Mouse (Mus musculus): Measurements from ENCODE around the gene Myh6. TPM values are rescaled to one million over a fixed set of nuclear protein-coding genes. Genes with fewer than 3 reads are reported as not detected.
"Not testable (repeated sequence)": the region's sequence is repeated elsewhere in the genome, so short reads cannot be mapped to it uniquely, and the experiment has no call there.

Gene Myh6
- polyA plus RNA-seq, 1 experiment from 2014 or later, result 0.99 TPM

DNA sequence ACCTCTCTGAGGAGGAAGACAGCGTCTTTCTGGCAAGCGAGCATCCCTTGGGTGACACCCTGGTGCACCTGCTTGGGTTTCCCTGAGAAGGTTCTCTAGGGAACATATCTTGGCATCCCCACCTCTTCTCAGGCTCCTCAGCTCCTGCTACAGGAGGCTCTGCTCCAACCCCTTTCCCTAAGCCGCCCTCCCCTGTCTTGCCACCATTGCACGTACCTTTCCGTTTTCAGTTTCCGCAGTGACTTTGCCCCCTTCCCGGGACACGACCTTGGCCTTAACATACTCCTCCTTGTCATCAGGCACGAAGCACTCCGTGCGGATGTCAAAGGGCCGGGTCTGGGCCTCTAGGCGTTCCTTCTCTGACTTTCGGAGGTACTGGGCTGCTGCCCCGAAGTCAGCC, 1.7 kb downstream of the Myh6 start:
- WGBS, result 88% methylated on average over 15 of the region's 15 CpGs
- Histone ChIP-seq H3K4me1 (no peaks in the 10 kb centered on the region), H3K36me3 (no peaks in the 10 kb centered on the region), H3K9ac (replicated peaks) (no peak overlapping the region), H3K27ac (replicated peaks) (no peak overlapping the region), H3K27me3 (no peaks in the 10 kb centered on the region), H3K9me3 (no peaks in the 10 kb centered on the region), H3K4me3 (no peak overlapping the region), H3K4me2 (replicated peaks) (no peak overlapping the region)
- no peak for ATAC-seq (ENCODE audit: low FRiP score, low read depth)

- 87% methylated on average over 11 of the region's 11 CpGs for WGBS
- Histone ChIP-seq H3K36me3 (no peaks in the 10 kb centered on the region), H3K9ac (replicated peaks) (no peak overlapping the region), H3K27me3 (no peaks in the 10 kb centered on the region), H3K4me1 (no peaks in the 10 kb centered on the region), H3K27ac (replicated peaks) (no peak overlapping the region), H3K4me3 (no peak overlapping the region), H3K4me2 (replicated peaks) (no peak overlapping the region), H3K9me3 (no peaks in the 10 kb centered on the region)
- no peak for ATAC-seq (ENCODE audit: low FRiP score, low read depth)
Observed at GRCm38 (mm10) chr14:54963727-54964126, 3.0 kb downstream of the Myh6 start.

- no peaks in the 10 kb centered on the region for H3K4me1 ChIP-seq
- WGBS, result 85% methylated on average over 7 of the region's 7 CpGs
- H3K36me3 ChIP-seq, result no peaks in the 10 kb centered on the region
- no peak overlapping the region for H3K4me2 ChIP-seq (replicated peaks)
- no peak overlapping the region for H3K9ac ChIP-seq (replicated peaks)
- no peak overlapping the region for H3K4me3 ChIP-seq
- no peaks in the 10 kb centered on the region for H3K27me3 ChIP-seq
- H3K9me3 ChIP-seq, result no peaks in the 10 kb centered on the region
- no peak overlapping the region for H3K27ac ChIP-seq (replicated peaks)
- no peak for ATAC-seq (ENCODE audit: low FRiP score, low read depth)
Observed at GRCm38 (mm10) chr14:54962714-54963113, 4.0 kb downstream of the Myh6 start.

GRCm38 (mm10) chr14:54961487-54961886, 5.2 kb downstream of the Myh6 start:
- Histone ChIP-seq H3K9ac (replicated peaks) (no peak overlapping the region), H3K9me3 (no peaks in the 10 kb centered on the region), H3K4me1 (no peaks in the 10 kb centered on the region), H3K4me3 (no peak overlapping the region), H3K4me2 (replicated peaks) (no peak overlapping the region), H3K27ac (replicated peaks) (no peak overlapping the region), H3K27me3 (no peaks in the 10 kb centered on the region), H3K36me3 (no peaks in the 10 kb centered on the region)
- WGBS, result 81% methylated on average over 5 of the region's 5 CpGs
- no peak for ATAC-seq (ENCODE audit: low FRiP score, low read depth)

GRCm38 (mm10) chr14:54960769-54961168, 6.0 kb downstream of the Myh6 start:
- H3K9ac ChIP-seq (replicated peaks), result no peak overlapping the region
- H3K36me3 ChIP-seq, result no peaks in the 10 kb centered on the region
- H3K27me3 ChIP-seq, result no peaks in the 10 kb centered on the region
- no peak overlapping the region for H3K4me2 ChIP-seq (replicated peaks)
- no peaks in the 10 kb centered on the region for H3K9me3 ChIP-seq
- no peak for ATAC-seq (ENCODE audit: low FRiP score, low read depth)
- no peaks in the 10 kb centered on the region for H3K4me1 ChIP-seq
- H3K4me3 ChIP-seq, result no peak overlapping the region
- no peak overlapping the region for H3K27ac ChIP-seq (replicated peaks)
- WGBS, result 72% methylated on average over 10 of the region's 10 CpGs

- H3K27me3 ChIP-seq; H3K4me1 ChIP-seq; H3K9me3 ChIP-seq; H3K4me2 ChIP-seq (replicated peaks); ATAC-seq (ENCODE audit: low FRiP score, low read depth); H3K9ac ChIP-seq (replicated peaks); H3K4me3 ChIP-seq; H3K27ac ChIP-seq (replicated peaks); H3K36me3 ChIP-seq: not testable (repeated sequence)
- WGBS, result 96% methylated on average over 12 of the region's 12 CpGs
Observed at GRCm38 (mm10) chr14:54959853-54960613, 6.7 kb downstream of the Myh6 start.

- 96% methylated on average over 3 of the region's 3 CpGs for WGBS
- no peak overlapping the region for H3K27ac ChIP-seq (replicated peaks)
- no peaks in the 10 kb centered on the region for H3K4me1 ChIP-seq
- H3K36me3 ChIP-seq, result no peaks in the 10 kb centered on the region
- H3K27me3 ChIP-seq, result no peaks in the 10 kb centered on the region
- no peak overlapping the region for H3K4me2 ChIP-seq (replicated peaks)
- no peaks in the 10 kb centered on the region for H3K9me3 ChIP-seq
- H3K9ac ChIP-seq (replicated peaks), result no peak overlapping the region
- no peak overlapping the region for H3K4me3 ChIP-seq
- no peak for ATAC-seq (ENCODE audit: low FRiP score, low read depth)
Observed at GRCm38 (mm10) chr14:54959197-54959596, 7.5 kb downstream of the Myh6 start.

DNA sequence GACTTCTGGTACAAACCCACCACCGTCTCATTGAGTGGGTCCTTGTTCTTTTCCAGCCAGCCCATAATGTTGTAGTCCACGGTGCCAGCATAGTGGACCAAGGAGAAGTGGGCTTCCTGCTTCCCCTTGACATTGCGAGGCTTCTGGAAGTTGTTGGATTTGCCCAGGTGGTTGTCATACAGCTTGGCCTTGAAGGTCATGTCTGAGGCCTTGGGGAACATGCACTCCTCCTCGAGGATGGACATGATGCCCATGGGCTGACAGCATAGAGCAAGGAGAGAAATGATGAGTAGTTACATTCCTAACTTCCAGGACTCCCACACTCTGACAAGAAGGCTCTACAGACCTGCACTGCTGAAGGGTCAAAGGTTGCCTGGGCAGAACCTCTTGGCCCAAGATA, 8.2 kb downstream of the Myh6 start:
- H3K27ac ChIP-seq (replicated peaks), result no peak overlapping the region
- H3K4me2 ChIP-seq (replicated peaks), result no peak overlapping the region
- H3K4me1 ChIP-seq, result no peaks in the 10 kb centered on the region
- 83% methylated on average over 4 of the region's 4 CpGs for WGBS
- ATAC-seq (ENCODE audit: low FRiP score, low read depth), result no peak
- no peaks in the 10 kb centered on the region for H3K36me3 ChIP-seq
- H3K9me3 ChIP-seq, result no peaks in the 10 kb centered on the region
- H3K27me3 ChIP-seq, result no peaks in the 10 kb centered on the region
- H3K4me3 ChIP-seq, result no peak overlapping the region
- H3K9ac ChIP-seq (replicated peaks), result no peak overlapping the region

DNA sequence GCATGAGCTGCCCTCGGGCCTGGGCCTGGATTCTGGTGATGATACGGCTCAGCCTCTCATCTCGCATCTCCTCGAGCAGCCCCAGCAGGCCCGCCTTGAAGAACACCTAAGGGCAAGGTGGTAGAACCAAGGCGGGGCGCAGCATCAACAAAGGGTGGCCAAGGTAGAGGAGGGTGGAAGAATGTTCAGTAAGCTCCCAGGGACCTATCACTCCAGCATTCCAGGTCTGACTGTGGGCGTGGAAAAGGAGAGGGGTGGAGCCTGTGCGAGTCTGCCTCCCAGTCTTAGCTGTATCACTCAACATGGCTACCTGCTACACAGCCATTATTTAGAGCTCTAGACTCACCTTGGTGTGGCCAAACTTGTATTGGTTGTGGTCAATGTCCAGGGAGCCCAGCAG, 10.2 kb downstream of the Myh6 start:
- H3K4me1 ChIP-seq, result no peaks in the 10 kb centered on the region
- H3K9ac ChIP-seq (replicated peaks), result no peak overlapping the region

GRCm38 (mm10) chr14:54955481-54955880, 11.2 kb downstream of the Myh6 start:
- ATAC-seq (ENCODE audit: low FRiP score, low read depth), result no peak
- no peak overlapping the region for H3K27ac ChIP-seq (replicated peaks)
- no peaks in the 10 kb centered on the region for H3K36me3 ChIP-seq
- WGBS, result 83% methylated on average over 3 of the region's 3 CpGs
- no peak overlapping the region for H3K4me2 ChIP-seq (replicated peaks)
- H3K4me1 ChIP-seq, result no peaks in the 10 kb centered on the region
- no peak overlapping the region for H3K9ac ChIP-seq (replicated peaks)
- no peak overlapping the region for H3K4me3 ChIP-seq
- H3K27me3 ChIP-seq, result no peaks in the 10 kb centered on the region
- no peaks in the 10 kb centered on the region for H3K9me3 ChIP-seq

More for the DNA sequence above, 10.2 kb downstream of the Myh6 start:
- no peak for ATAC-seq (ENCODE audit: low FRiP score, low read depth)
- WGBS, result 85% methylated on average over 9 of the region's 9 CpGs
- H3K4me3 ChIP-seq, result no peak overlapping the region
- no peak overlapping the region for H3K27ac ChIP-seq (replicated peaks)
- H3K4me2 ChIP-seq (replicated peaks), result no peak overlapping the region
- no peaks in the 10 kb centered on the region for H3K27me3 ChIP-seq
- no peaks in the 10 kb centered on the region for H3K9me3 ChIP-seq
- H3K36me3 ChIP-seq, result no peaks in the 10 kb centered on the region

- WGBS, result 88% methylated on average over 3 of the region's 3 CpGs
- Histone ChIP-seq H3K9ac (replicated peaks) (no peak overlapping the region), H3K27ac (replicated peaks) (no peak overlapping the region), H3K4me2 (replicated peaks) (no peak overlapping the region), H3K27me3 (no peaks in the 10 kb centered on the region), H3K4me1 (no peaks in the 10 kb centered on the region), H3K36me3 (no peaks in the 10 kb centered on the region), H3K4me3 (no peak overlapping the region), H3K9me3 (no peaks in the 10 kb centered on the region)
- no peak for ATAC-seq (ENCODE audit: low FRiP score, low read depth)
Observed at GRCm38 (mm10) chr14:54954474-54954873, 12.3 kb downstream of the Myh6 start.

- H3K4me3 ChIP-seq, result no peak overlapping the region
Observed at GRCm38 (mm10) chr14:54953664-54954206, 13.0 kb downstream of the Myh6 start.

GRCm38 (mm10) chr14:54951587-54951986, 15.1 kb downstream of the Myh6 start:
- WGBS, result 90% methylated on average over 6 of the region's 6 CpGs
- no peak overlapping the region for H3K9ac ChIP-seq (replicated peaks)
- no peaks in the 10 kb centered on the region for H3K27me3 ChIP-seq
- no peak overlapping the region for H3K27ac ChIP-seq (replicated peaks)
- no peak overlapping the region for H3K4me2 ChIP-seq (replicated peaks)
- no peaks in the 10 kb centered on the region for H3K36me3 ChIP-seq
- ATAC-seq (ENCODE audit: low FRiP score, low read depth), result no peak
- H3K9me3 ChIP-seq, result no peaks in the 10 kb centered on the region
- no peak overlapping the region for H3K4me3 ChIP-seq
- no peaks in the 10 kb centered on the region for H3K4me1 ChIP-seq

More at GRCm38 (mm10) chr14:54953664-54954206, 13.0 kb downstream of the Myh6 start:
- H3K4me2 ChIP-seq (replicated peaks), result no peak overlapping the region
- no peaks in the 10 kb centered on the region for H3K36me3 ChIP-seq
- no peaks in the 10 kb centered on the region for H3K27me3 ChIP-seq
- no peaks in the 10 kb centered on the region for H3K9me3 ChIP-seq
- 93% methylated on average over 8 of the region's 8 CpGs for WGBS
- no peak for ATAC-seq (ENCODE audit: low FRiP score, low read depth)
- H3K27ac ChIP-seq (replicated peaks), result no peak overlapping the region
- H3K4me1 ChIP-seq, result no peaks in the 10 kb centered on the region
- H3K9ac ChIP-seq (replicated peaks), result no peak overlapping the region
